Mouse (Mus musculus) heart, postnatal 25 days (tissue): ENCODE results near the gene Klhl23. TPM values are rescaled to one million over a fixed set of nuclear protein-coding genes. Genes with fewer than 3 reads are reported as not detected.

Experiments
- DNase-seq: peaks from one replicate; pipeline ENCODE4 v3.0.0; 2022; ENCODE audit warnings: low spot score
- intact Hi-C: fragments of 180-260 bp; cut with DNase I; formaldehyde crosslinking; loops from one replicate; pipeline ENCODE4 v1.15.1; 2025
- total RNA-seq, 2 experiments: library from RNA; stranded (reverse); gene quantifications; 2 replicates each; pipeline ENCODE4 v1.2.3; 2021

Klhl23 gene
- total RNA-seq, 2 experiments from 2014 or later, result 39.1 to 45.6 TPM

- intact Hi-C loops, result loop anchor here (2.0 to 5.0 kb wide), 2 partner anchors 25 to 83 kb away; partner anchors contain the start of gene Ssb
- peak; percentile 73 for DNase-seq
These were observed 63.9 kb downstream of the Klhl23 start, which contains the start of gene Mettl5 for GRCm38 (mm10) chr2:69885451-69886305. Gene Mettl5 (minus strand): TSS chr2:69885615.

Other genes with a start within 250 kb of the Klhl23 start
- gene Lrp2, start 235.9 kb upstream of the Klhl23 start, total RNA-seq, result 1 to 10 TPM; 1.1 to 1.4 TPM
- gene Bbs5, start 174.8 kb upstream of the Klhl23 start, total RNA-seq, result 1 to 10 TPM; 4.2 to 5.1 TPM
- 10 to 100 TPM; 69.8 to 78.5 TPM for gene Klhl41, start 151.8 kb upstream of the Klhl23 start, total RNA-seq
- gene Fastkd1, start 108.4 kb upstream of the Klhl23 start, total RNA-seq, result 10 to 100 TPM; 27.8 to 29.6 TPM
- 10 to 100 TPM; 37.2 to 38.7 TPM for gene Ppig, start 99.4 kb upstream of the Klhl23 start, total RNA-seq
- under 1 TPM; 0.39 to 0.64 TPM for gene Ccdc173, start 32.4 kb upstream of the Klhl23 start, total RNA-seq
- gene Phospho2, start 32.3 kb upstream of the Klhl23 start, total RNA-seq, result 10 to 100 TPM; 20.5 to 24.7 TPM
- gene Ssb, start 39.6 kb downstream of the Klhl23 start, total RNA-seq, result 10 to 100 TPM; 59.5 to 71.5 TPM
- gene Mettl5, start 63.7 kb downstream of the Klhl23 start, total RNA-seq, result 10 to 100 TPM; 21.4 to 23.6 TPM
- gene Ubr3, start 75.3 kb downstream of the Klhl23 start, total RNA-seq, result 100 to 1,000 TPM; 119 to 124 TPM
- not detected for gene Myo3b, start 217.2 kb downstream of the Klhl23 start, total RNA-seq